Mouse (Mus musculus): ENCODE measurements around the gene Arhgef38. TPM values are rescaled to one million over a fixed set of nuclear protein-coding genes. Genes with fewer than 3 reads are reported as not detected.

Gene Arhgef38
- polyA plus RNA-seq, 1 experiment, result not detected

DNA sequence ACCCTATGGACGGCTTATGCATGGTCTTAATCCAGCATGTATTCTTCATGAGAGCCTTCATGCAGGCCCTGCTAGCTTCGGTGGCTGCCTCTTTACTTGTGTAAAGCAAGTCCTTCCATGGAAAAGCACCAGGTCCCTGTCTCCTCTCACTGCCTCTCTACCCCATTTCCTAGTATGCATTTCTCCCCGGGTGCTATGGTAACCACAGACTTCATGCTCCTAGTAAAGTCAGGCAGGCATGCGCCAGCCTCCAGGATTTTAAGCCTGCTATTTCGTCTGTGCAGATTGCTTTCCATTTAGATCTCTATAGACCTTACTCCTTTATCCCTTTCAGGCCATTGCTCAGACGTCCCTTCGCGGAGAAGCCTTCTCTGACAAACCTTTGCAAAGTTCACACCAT, 80.1 kb downstream of the Arhgef38 start:
- Histone ChIP-seq H3K27me3 (ENCODE audit: control insufficient read depth, insufficient read depth, insufficient read length) (no peaks in the 10 kb centered on the region), H3K4me3 (ENCODE audit: insufficient read depth, poor library complexity, severe bottlenecking) (no peak overlapping the region), H3K79me3 (ENCODE audit: low read depth) (no peaks in the 10 kb centered on the region), H3K36me3 (ENCODE audit: control insufficient read depth, insufficient read depth) (no peaks in the 10 kb centered on the region), H3K79me2 (ENCODE audit: control insufficient read depth, insufficient read depth) (no peaks in the 10 kb centered on the region), H3ac (ENCODE audit: control insufficient read depth, insufficient read length, low read depth) (no peak overlapping the region)
- no peak for TF ChIP-seq CEBPB (IDR thresholded peaks at IDR 0.05; ENCODE audit: low read depth)
- TF ChIP-seq FOSL1 (IDR thresholded peaks at IDR 0.05; ENCODE audit: insufficient read depth, low read length, poor library complexity, severe bottlenecking), result no peak
- TF ChIP-seq MYOD1 (IDR thresholded peaks at IDR 0.05; ENCODE audit: control insufficient read depth, insufficient read length, low read depth), result no peak
- TF ChIP-seq MYOG (IDR thresholded peaks at IDR 0.05; ENCODE audit: control insufficient read depth, extremely low read depth, insufficient read length), result no peak
- TF ChIP-seq MAX (IDR thresholded peaks at IDR 0.05), result no peak
- TF ChIP-seq USF1 (IDR thresholded peaks at IDR 0.05; ENCODE audit: low read depth), result no peak
- TF ChIP-seq CTCF (IDR thresholded peaks at IDR 0.05; ENCODE audit: control insufficient read depth, insufficient read depth, insufficient read length), result no peak

DNA sequence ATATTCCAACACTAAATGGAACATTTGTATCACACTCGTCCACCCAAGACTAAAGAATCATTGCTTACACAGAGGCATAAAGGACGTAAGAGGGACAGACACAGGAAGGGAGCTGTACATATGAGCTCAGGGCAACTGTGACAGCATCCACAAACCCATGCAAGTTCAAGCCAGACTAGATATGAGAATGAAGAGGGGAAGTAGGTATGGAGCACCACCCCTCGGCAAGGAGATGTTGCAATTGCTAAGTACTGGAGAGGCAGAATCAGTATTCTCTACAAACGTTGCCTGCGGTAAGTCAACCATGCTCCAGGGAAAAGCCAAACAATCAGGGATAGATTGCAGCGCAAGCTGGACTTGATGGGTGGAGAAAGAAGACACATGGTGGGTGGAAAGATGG, 81.1 kb downstream of the Arhgef38 start:
- no peaks in the 10 kb centered on the region for H3K79me3 ChIP-seq (ENCODE audit: low read depth)
- H3K27me3 ChIP-seq (ENCODE audit: control insufficient read depth, insufficient read depth, insufficient read length), result no peaks in the 10 kb centered on the region
- no peak overlapping the region for H3ac ChIP-seq (ENCODE audit: control insufficient read depth, insufficient read length, low read depth)
- no peaks in the 10 kb centered on the region for H3K36me3 ChIP-seq (ENCODE audit: control insufficient read depth, insufficient read depth)
- H3K79me2 ChIP-seq (ENCODE audit: control insufficient read depth, insufficient read depth), result no peaks in the 10 kb centered on the region
- TF ChIP-seq MAX (IDR thresholded peaks at IDR 0.05), result no peak
- TF ChIP-seq CEBPB (IDR thresholded peaks at IDR 0.05; ENCODE audit: low read depth), result no peak
- no peak for TF ChIP-seq USF1 (IDR thresholded peaks at IDR 0.05; ENCODE audit: low read depth)
- TF ChIP-seq MYOD1 (IDR thresholded peaks at IDR 0.05; ENCODE audit: control insufficient read depth, insufficient read length, low read depth), result no peak
- no peak for TF ChIP-seq CTCF (IDR thresholded peaks at IDR 0.05; ENCODE audit: control insufficient read depth, insufficient read depth, insufficient read length)
- TF ChIP-seq FOSL1 (IDR thresholded peaks at IDR 0.05; ENCODE audit: insufficient read depth, low read length, poor library complexity, severe bottlenecking), result no peak
- no peak for TF ChIP-seq MYOG (IDR thresholded peaks at IDR 0.05; ENCODE audit: control insufficient read depth, extremely low read depth, insufficient read length)
- no peak overlapping the region for H3K4me3 ChIP-seq (ENCODE audit: insufficient read depth, poor library complexity, severe bottlenecking)

DNA sequence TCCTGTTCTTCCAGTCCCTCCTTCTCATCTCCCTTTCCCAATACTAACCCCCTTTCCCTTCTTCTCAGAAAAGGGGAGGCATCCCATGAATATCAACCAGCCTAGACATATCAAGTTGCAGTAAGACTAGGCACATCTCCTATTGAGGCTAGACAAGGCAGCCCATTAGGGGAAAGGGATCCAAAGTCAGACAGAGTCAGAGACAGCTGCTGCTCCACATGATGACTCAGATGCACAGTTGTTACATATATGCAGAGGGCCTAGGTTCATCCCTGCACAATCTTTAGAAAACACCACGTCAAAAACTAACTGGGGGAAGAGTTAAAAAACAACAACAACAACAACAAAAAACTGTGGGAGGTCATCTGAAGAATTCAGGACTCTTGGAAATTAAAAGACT, 81.9 kb downstream of the Arhgef38 start:
- Histone ChIP-seq H3ac (ENCODE audit: control insufficient read depth, insufficient read length, low read depth) (no peak overlapping the region), H3K79me3 (ENCODE audit: low read depth) (no peaks in the 10 kb centered on the region), H3K4me3 (ENCODE audit: insufficient read depth, poor library complexity, severe bottlenecking) (no peak overlapping the region), H3K27me3 (ENCODE audit: control insufficient read depth, insufficient read depth, insufficient read length) (no peaks in the 10 kb centered on the region), H3K79me2 (ENCODE audit: control insufficient read depth, insufficient read depth) (no peaks in the 10 kb centered on the region), H3K36me3 (ENCODE audit: control insufficient read depth, insufficient read depth) (no peaks in the 10 kb centered on the region)
- TF ChIP-seq CEBPB (IDR thresholded peaks at IDR 0.05; ENCODE audit: low read depth) (no peak), MYOD1 (IDR thresholded peaks at IDR 0.05; ENCODE audit: control insufficient read depth, insufficient read length, low read depth) (peak; percentile 68)

GRCm38 (mm10) chr3:133151629-133152028, 83.1 kb downstream of the Arhgef38 start:
- no peaks in the 10 kb centered on the region for H3K79me2 ChIP-seq (ENCODE audit: control insufficient read depth, insufficient read depth)
- H3ac ChIP-seq (ENCODE audit: control insufficient read depth, insufficient read length, low read depth), result no peak overlapping the region
- no peaks in the 10 kb centered on the region for H3K79me3 ChIP-seq (ENCODE audit: low read depth)
- TF ChIP-seq MYOD1 (IDR thresholded peaks at IDR 0.05; ENCODE audit: control insufficient read depth, insufficient read length, low read depth) (no peak), FOSL1 (IDR thresholded peaks at IDR 0.05; ENCODE audit: insufficient read depth, low read length, poor library complexity, severe bottlenecking) (no peak), MAX (IDR thresholded peaks at IDR 0.05) (no peak), CTCF (IDR thresholded peaks at IDR 0.05; ENCODE audit: control insufficient read depth, insufficient read depth, insufficient read length) (no peak), CEBPB (IDR thresholded peaks at IDR 0.05; ENCODE audit: low read depth) (no peak), MYOG (IDR thresholded peaks at IDR 0.05; ENCODE audit: control insufficient read depth, extremely low read depth, insufficient read length) (no peak), USF1 (IDR thresholded peaks at IDR 0.05; ENCODE audit: low read depth) (no peak)
- H3K27me3 ChIP-seq (ENCODE audit: control insufficient read depth, insufficient read depth, insufficient read length), result no peaks in the 10 kb centered on the region
- no peaks in the 10 kb centered on the region for H3K36me3 ChIP-seq (ENCODE audit: control insufficient read depth, insufficient read depth)
- no peak overlapping the region for H3K4me3 ChIP-seq (ENCODE audit: insufficient read depth, poor library complexity, severe bottlenecking)

DNA sequence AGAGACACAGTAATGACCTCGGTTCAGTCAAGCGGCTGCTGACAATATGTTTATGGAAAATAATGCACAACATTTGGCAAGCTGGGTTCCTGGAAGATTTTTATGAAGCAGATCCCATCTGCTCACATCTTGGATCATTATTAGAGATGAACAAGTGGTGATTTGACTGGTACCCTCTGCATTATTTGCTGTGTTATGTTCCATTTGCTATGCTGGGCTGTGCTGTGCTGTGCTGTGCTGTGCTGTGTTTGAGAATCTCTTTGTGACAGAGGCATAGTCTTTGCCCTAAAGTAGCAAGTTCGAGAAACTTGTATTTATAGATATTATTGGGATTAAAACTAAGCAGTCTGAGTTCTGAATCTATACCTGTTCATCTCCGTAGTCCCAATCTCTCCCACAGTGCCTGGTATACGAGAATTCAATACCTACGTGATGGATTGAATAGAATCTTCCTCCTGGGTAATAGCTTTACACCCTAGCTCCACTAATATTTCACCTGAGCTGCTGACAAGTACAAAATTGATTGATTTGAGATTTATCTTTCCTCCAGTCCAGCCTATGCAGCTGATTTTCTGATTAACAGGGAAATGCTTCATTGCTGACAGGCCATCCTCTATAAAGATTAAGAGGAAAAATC, 90.1 kb downstream of the Arhgef38 start:
- Histone ChIP-seq H3K79me3 (ENCODE audit: low read depth) (no peaks in the 10 kb centered on the region), H3K27me3 (ENCODE audit: control insufficient read depth, insufficient read depth, insufficient read length) (no peaks in the 10 kb centered on the region)

DNA sequence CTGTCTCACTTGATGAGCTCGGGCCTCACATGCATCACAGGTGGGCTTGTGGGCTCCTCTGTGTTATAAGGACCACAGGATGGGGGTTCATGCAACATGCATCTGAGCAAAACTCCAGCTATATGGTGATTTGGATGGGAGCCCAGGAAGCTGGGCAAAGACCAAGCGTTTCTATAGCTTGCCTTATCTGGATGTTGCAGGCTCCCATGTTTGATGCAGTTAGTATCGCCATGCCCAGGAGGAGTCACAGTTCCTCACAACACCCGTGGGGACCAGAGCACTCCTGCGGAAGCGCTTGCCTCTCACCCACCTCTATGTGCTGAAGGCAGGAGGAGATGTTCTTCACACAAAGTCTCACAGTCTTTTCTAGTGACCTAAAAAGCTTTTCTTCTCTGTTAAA, 92.9 kb downstream of the Arhgef38 start:
- Histone ChIP-seq H3ac (ENCODE audit: control insufficient read depth, insufficient read length, low read depth) (no peak overlapping the region), H3K27me3 (ENCODE audit: control insufficient read depth, insufficient read depth, insufficient read length) (no peaks in the 10 kb centered on the region), H3K79me3 (ENCODE audit: low read depth) (no peaks in the 10 kb centered on the region), H3K36me3 (ENCODE audit: control insufficient read depth, insufficient read depth) (no peaks in the 10 kb centered on the region), H3K4me3 (ENCODE audit: insufficient read depth, poor library complexity, severe bottlenecking) (no peak overlapping the region), H3K79me2 (ENCODE audit: control insufficient read depth, insufficient read depth) (no peaks in the 10 kb centered on the region)
- no peak for TF ChIP-seq FOSL1 (IDR thresholded peaks at IDR 0.05; ENCODE audit: insufficient read depth, low read length, poor library complexity, severe bottlenecking)
- TF ChIP-seq MYOD1 (IDR thresholded peaks at IDR 0.05; ENCODE audit: control insufficient read depth, insufficient read length, low read depth), result no peak
- TF ChIP-seq CTCF (IDR thresholded peaks at IDR 0.05; ENCODE audit: control insufficient read depth, insufficient read depth, insufficient read length), result no peak
- no peak for TF ChIP-seq USF1 (IDR thresholded peaks at IDR 0.05; ENCODE audit: low read depth)
- no peak for TF ChIP-seq CEBPB (IDR thresholded peaks at IDR 0.05; ENCODE audit: low read depth)
- no peak for TF ChIP-seq MAX (IDR thresholded peaks at IDR 0.05)
- no peak for TF ChIP-seq MYOG (IDR thresholded peaks at IDR 0.05; ENCODE audit: control insufficient read depth, extremely low read depth, insufficient read length)

More for the DNA sequence above, 90.1 kb downstream of the Arhgef38 start:
- Histone ChIP-seq H3K4me3 (ENCODE audit: insufficient read depth, poor library complexity, severe bottlenecking) (no peak overlapping the region), H3K36me3 (ENCODE audit: control insufficient read depth, insufficient read depth) (no peaks in the 10 kb centered on the region), H3ac (ENCODE audit: control insufficient read depth, insufficient read length, low read depth) (no peak overlapping the region), H3K79me2 (ENCODE audit: control insufficient read depth, insufficient read depth) (no peaks in the 10 kb centered on the region)
- TF ChIP-seq FOSL1 (IDR thresholded peaks at IDR 0.05; ENCODE audit: insufficient read depth, low read length, poor library complexity, severe bottlenecking) (no peak), MYOG (IDR thresholded peaks at IDR 0.05; ENCODE audit: control insufficient read depth, extremely low read depth, insufficient read length) (no peak), CTCF (IDR thresholded peaks at IDR 0.05; ENCODE audit: control insufficient read depth, insufficient read depth, insufficient read length) (no peak), MAX (IDR thresholded peaks at IDR 0.05) (no peak), MYOD1 (IDR thresholded peaks at IDR 0.05; ENCODE audit: control insufficient read depth, insufficient read length, low read depth) (no peak)

Measured in C2C12 (cell line).